Mouse (Mus musculus): ENCODE measurements around the gene Ing3.

DNA sequence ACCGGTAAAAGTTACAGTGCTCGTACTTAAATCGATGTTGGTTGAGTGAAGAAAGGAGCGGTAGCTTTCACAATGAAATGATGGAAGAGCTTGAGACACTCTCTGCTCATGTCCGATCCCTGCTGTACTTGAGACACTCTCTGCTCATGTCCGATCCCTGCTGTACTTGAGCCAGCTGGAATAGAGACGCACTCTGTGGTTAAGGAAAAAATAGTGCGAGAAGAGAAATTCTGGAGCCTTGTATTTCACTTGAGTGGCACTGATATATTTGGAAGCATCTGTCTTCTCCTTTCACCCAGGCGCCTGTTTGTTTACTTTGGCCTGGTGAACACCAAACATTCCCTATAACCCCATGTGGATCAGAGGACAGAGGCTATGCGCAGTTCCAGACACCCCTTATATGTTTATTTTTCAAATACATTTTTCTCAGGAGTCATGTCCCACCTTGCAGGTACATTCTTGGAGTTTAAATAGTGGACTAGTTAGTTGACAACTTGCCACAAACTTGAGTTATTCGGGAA lies 61.5 kb downstream of the Ing3 start:
- no peak for TF ChIP-seq CTCF (IDR thresholded peaks at IDR 0.05)
- 0 out of 2 replicates have a peak, but pooled peaks have one; percentile 23 for TF ChIP-seq EP300 (IDR thresholded peaks at IDR 0.05)

Data from lung, postnatal 0 days (tissue).